ENCODE assay signal across 27 mouse cellular contexts in genomic region chr5:72498271-72498670, GRCm38 (mm10). TPM values are rescaled to one million over a fixed set of nuclear protein-coding genes. Genes with fewer than 3 reads are reported as not detected.
A peak's percentile ranks its signal among the peaks of the same experiment; 100 is the strongest.
DNase-seq lines count a peak whose midpoint lies in the region; ATAC-seq and TF ChIP-seq lines count a peak whose summit lies in the region.
"Had no signal": no experiment of that assay in that cellular context is flagged by ENCODE, and none has a peak within 500 bp of the region (broad histone marks: within the 10 kb centered on the region; RNA-seq: fewer than 3 reads in every experiment).

No protein-coding gene starts in this region.

- 52% methylated on average over 10 of the region's 10 CpGs for WGBS in liver, embryonic 12.5 days (ENCODE audit: insufficient replicate concordance)

- no peak overlapping the region for H3K4me3 ChIP-seq in liver, embryonic 12.5 days
- no peak overlapping the region for H3K4me3 ChIP-seq in layer of hippocampus, adult 2 months
- H3K4me3 ChIP-seq: embryonic facial prominence, embryonic 15.5 days; gastrocnemius, adult 2 months; heart, embryonic 12.5 days; hindbrain, embryonic 15.5 days; limb, embryonic 10.5 days; liver, embryonic 13.5 days; lung, embryonic 15.5 days; megakaryocyte, embryonic 14.5 days had no signal

- H3K27me3 ChIP-seq in liver, embryonic 12.5 days (replicated peaks) = peaks cover 23% of the 10 kb centered on the region
- H3K27me3 ChIP-seq: heart, embryonic 12.5 days had no signal

- no peak for TF ChIP-seq CTCF in layer of hippocampus, adult 2 months (conservative IDR thresholded peaks at IDR 0.05)

- H3K27ac ChIP-seq in liver, embryonic 12.5 days = no peak overlapping the region
- H3K27ac ChIP-seq in layer of hippocampus, adult 2 months = no peak overlapping the region
- H3K27ac ChIP-seq: embryonic facial prominence, embryonic 15.5 days; gastrocnemius, adult 2 months; hindbrain, embryonic 15.5 days; limb, embryonic 10.5 days; liver, embryonic 13.5 days; lung, embryonic 15.5 days; stomach, postnatal 0 days had no signal

- H3K36me3 ChIP-seq in liver, embryonic 12.5 days = no peaks in the 10 kb centered on the region
- H3K36me3 ChIP-seq: embryonic facial prominence, embryonic 15.5 days; heart, embryonic 12.5 days; hindbrain, embryonic 15.5 days; limb, embryonic 10.5 days; liver, embryonic 13.5 days; lung, embryonic 15.5 days had no signal

- H3K9ac ChIP-seq in liver, embryonic 12.5 days = no peak overlapping the region
- H3K9ac ChIP-seq: embryonic facial prominence, embryonic 15.5 days; heart, embryonic 12.5 days; hindbrain, embryonic 15.5 days; liver, embryonic 13.5 days; lung, embryonic 15.5 days had no signal

- H3K4me2 ChIP-seq in liver, embryonic 12.5 days = no peak overlapping the region
- H3K4me2 ChIP-seq: embryonic facial prominence, embryonic 15.5 days; heart, embryonic 12.5 days; hindbrain, embryonic 15.5 days; liver, embryonic 13.5 days; lung, embryonic 15.5 days had no signal

- no peaks in the 10 kb centered on the region for H3K4me1 ChIP-seq in liver, embryonic 12.5 days
- H3K4me1 ChIP-seq: liver, embryonic 13.5 days had no signal

- no peaks in the 10 kb centered on the region for H3K9me3 ChIP-seq in liver, embryonic 12.5 days (replicated peaks)
- H3K9me3 ChIP-seq: embryonic facial prominence, embryonic 15.5 days; heart, embryonic 12.5 days; hindbrain, embryonic 15.5 days; limb, embryonic 10.5 days; liver, embryonic 13.5 days; lung, embryonic 15.5 days; megakaryocyte, embryonic 14.5 days had no signal

- peak; percentile 12 for DNase-seq in adrenal gland, postnatal 10 days
- DNase-seq in adrenal gland, adult 18-20 months (ENCODE audit: low spot score in 2 of 2) = no peak
- DNase-seq in kidney, adult 11 months = peak; percentile 51
- no peak for DNase-seq in kidney, postnatal 10 days
- DNase-seq in liver = no peak
- no peak for DNase-seq in layer of hippocampus, adult 2 months (ENCODE audit: low spot score in 2 of 2)
- DNase-seq: cerebellum, adult 11 months; cerebellum, adult 9-11 months; gastrocnemius, adult 2 months; heart, postnatal 36 days; liver, embryonic 13.5 days; lung, postnatal 36 days; midbrain, embryonic 14.5 days; thymus, adult 2 months; thymus, postnatal 4 days had no signal

- ATAC-seq in liver, embryonic 12.5 days = peak; percentile 46; the same call in 1 of the 2 replicates
- ATAC-seq: CD4-positive, CD25-positive, alpha-beta regulatory T cell, adult 4 months; forebrain, embryonic 14.5 days had no signal

RNA-seq across cellular contexts. Expression of gene Corin, which starts 6.0 kb away (rescaled TPM):
- under 1 TPM; 0.18 to 0.45 TPM for total RNA-seq in adrenal gland, postnatal 10 days (2021)
- total RNA-seq in adrenal gland, adult 18-20 months (2021) = under 1 TPM in 1 of 2 experiments, not detected in 1; 0.16 TPM
- polyA plus RNA-seq in liver, embryonic 12.5 days (2016; fragmentation: Nextera tagmentation; extraction: Ambion mirVana) = 0.54 and 0.57 TPM in 2 replicates
- under 1 TPM; 0.15 to 0.28 TPM for total RNA-seq in layer of hippocampus, adult 2 months (2021)
- total RNA-seq: common myeloid progenitor, adult 5-6 weeks; layer of hippocampus, postnatal 25 days had no signal
- polyA plus RNA-seq: forebrain, embryonic 14.5 days had no signal

Comparison
In these comparisons a context has a peak if more than half of its experiments do, and no peak if none do; other contexts are left out.
1. DNase-seq: peak in adrenal gland, postnatal 10 days (single experiment) and kidney, adult 11 months (single experiment); none in adrenal gland, adult 18-20 months (0 of 2), kidney, postnatal 10 days (single experiment), liver (single experiment) and layer of hippocampus, adult 2 months (0 of 2).